Mouse (Mus musculus): ENCODE data around the gene Pinlyp. TPM values are rescaled to one million over a fixed set of nuclear protein-coding genes. Genes with fewer than 3 reads are reported as not detected.

Pinlyp gene
- polyA plus RNA-seq (2014; fragmentation: Nextera tagmentation; extraction: Ambion mirVana): not detected in 2 replicates

DNA sequence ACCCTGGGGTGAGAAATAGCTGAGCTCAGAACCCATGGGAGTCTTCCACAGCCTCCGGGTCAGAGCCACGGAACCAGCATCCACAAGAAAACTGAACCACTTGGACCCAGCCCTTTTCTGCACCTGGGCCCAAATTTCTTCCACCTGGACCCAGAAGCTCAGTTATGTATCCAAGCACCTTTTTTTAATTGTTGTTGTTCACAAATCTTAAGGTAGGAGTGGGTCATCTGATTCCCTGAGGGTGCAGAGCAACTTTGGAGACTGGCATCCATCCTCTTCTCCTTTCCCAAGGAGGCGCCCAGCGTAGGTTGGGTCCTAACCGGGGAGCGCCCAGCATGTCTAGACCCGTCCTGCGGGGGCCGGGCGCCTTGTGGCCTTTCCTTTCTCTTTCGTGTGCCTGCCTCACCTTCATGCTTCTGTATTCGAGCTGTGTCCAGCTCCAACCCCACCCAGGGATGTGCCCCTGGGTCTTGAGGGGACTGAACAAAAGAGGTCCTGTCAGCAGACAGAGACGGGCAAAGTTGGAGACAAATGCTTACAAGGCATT lies at the start of gene Pinlyp, which contains the start of gene Xrcc1:
Pinlyp (minus strand) TSS at position 51 of the 547 bp plus-strand sequence.
Xrcc1 (plus strand) TSS at position 222 of the 547 bp plus-strand sequence.
- H3K27me3 ChIP-seq (ENCODE audit: control insufficient read depth, insufficient read depth, low read length): no peaks in the 10 kb centered on the region
- H3K4me1 ChIP-seq (ENCODE audit: control insufficient read depth in 2 of 2, insufficient read depth in 2 of 2, low read length in 2 of 2): peaks cover 7 to 10% of the 10 kb centered on the region in 2 experiments
- ATAC-seq (ENCODE audit: insufficient number of reproducible peaks, insufficient read depth, low FRiP score, low read depth): no peak
- H3K27ac ChIP-seq (replicated peaks in 1 of 2; ENCODE audit: control insufficient read depth in 1 of 2, insufficient read depth in 1 of 2, low read depth in 2 of 2, low read length in 2 of 2): peak within 1 kb of the TSS; percentile 53 to 72; a peak in 3 of 4 replicates
- peak within 1 kb of the TSS; percentile 89 for H3K9ac ChIP-seq (ENCODE audit: low read length)
- H3K4me2 ChIP-seq (ENCODE audit: low read length): peak within 1 kb of the TSS; percentile 70
- peak within 1 kb of the TSS; percentile 88 to 94 for H3K4me3 ChIP-seq (ENCODE audit: control insufficient read depth in 1 of 2, insufficient read depth in 1 of 2, low read depth in 1 of 2, low read length in 2 of 2)
- H3K36me3 ChIP-seq (ENCODE audit: control insufficient read depth, insufficient read depth, low read length): peaks cover 13% of the 10 kb centered on the region
- H3K9me3 ChIP-seq (ENCODE audit: control insufficient read depth, low read length): 0 out of 2 replicates have a peak, but pooled peaks cover 2% of the 10 kb centered on the region
- WGBS: 32% methylated on average over 13 of the region's 13 CpGs

DNA sequence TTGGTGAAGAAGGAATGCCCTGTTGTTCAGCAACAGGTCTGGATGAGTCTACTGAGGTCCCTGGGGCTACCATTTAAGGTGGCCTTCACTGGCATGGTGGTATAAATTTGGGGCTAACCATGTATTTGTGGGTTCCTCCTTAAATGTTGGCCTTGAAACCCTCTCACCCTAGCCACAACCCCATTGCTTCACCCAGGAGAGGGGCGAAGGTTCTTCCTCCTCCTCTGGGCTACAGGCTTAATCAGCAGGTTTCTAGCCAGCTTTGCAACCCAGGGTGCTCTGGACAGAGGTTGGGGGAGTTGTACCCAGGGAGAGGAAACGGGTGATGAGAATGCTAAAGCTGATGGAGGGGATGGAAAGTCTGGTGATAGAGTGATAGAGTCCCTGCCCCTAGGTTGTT lies 49.5 kb upstream of the Pinlyp start:
- peaks cover 3 to 4% of the 10 kb centered on the region in 2 experiments; a peak in 2 of 4 replicates for H3K4me1 ChIP-seq (ENCODE audit: control insufficient read depth in 2 of 2, insufficient read depth in 2 of 2, low read length in 2 of 2)
- no peak overlapping the region for H3K9ac ChIP-seq (ENCODE audit: low read length)
- no peak for ATAC-seq (ENCODE audit: insufficient number of reproducible peaks, insufficient read depth, low FRiP score, low read depth)
- 76% methylated on average over 2 of the region's 2 CpGs for WGBS
- no peaks in the 10 kb centered on the region for H3K27me3 ChIP-seq (ENCODE audit: control insufficient read depth, insufficient read depth, low read length)
- no peak overlapping the region for H3K4me3 ChIP-seq (ENCODE audit: control insufficient read depth in 1 of 2, insufficient read depth in 1 of 2, low read depth in 1 of 2, low read length in 2 of 2)
- H3K27ac ChIP-seq (replicated peaks in 1 of 2; ENCODE audit: control insufficient read depth in 1 of 2, insufficient read depth in 1 of 2, low read depth in 2 of 2, low read length in 2 of 2): no peak overlapping the region
- H3K9me3 ChIP-seq (ENCODE audit: control insufficient read depth, low read length): no peaks in the 10 kb centered on the region
- no peak overlapping the region for H3K4me2 ChIP-seq (ENCODE audit: low read length)
- H3K36me3 ChIP-seq (ENCODE audit: control insufficient read depth, insufficient read depth, low read length): no peaks in the 10 kb centered on the region

DNA sequence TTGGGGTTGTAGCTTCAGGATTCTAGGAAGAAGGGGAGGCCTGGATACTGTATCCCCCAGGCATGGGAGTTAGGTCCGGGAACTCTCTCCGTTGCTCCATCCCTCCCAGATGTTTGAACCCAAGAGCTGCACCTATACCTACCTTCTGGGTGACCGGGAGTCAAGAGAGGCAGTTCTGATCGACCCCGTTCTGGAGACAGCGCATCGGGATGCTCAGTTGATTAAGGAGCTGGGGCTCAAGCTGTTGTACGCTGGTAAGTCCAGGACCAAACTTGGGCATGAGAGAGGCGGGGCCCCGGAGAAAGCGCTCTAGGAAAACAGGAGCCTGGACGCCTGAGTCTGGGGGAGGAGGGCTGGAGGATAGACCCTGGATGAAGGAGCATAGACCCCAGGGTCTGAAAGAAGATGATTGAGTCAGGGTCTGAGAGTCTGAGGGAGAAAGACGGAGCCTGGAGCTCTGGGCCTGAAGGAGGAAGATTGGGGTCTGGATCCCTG lies 48.4 kb upstream of the Pinlyp start:
- no peak for ATAC-seq (ENCODE audit: insufficient number of reproducible peaks, insufficient read depth, low FRiP score, low read depth)
- H3K9me3 ChIP-seq (ENCODE audit: control insufficient read depth, low read length): no peaks in the 10 kb centered on the region
- H3K4me3 ChIP-seq (ENCODE audit: control insufficient read depth in 1 of 2, insufficient read depth in 1 of 2, low read depth in 1 of 2, low read length in 2 of 2): peak overlapping the region; percentile 57 to 73
- H3K27me3 ChIP-seq (ENCODE audit: control insufficient read depth, insufficient read depth, low read length): no peaks in the 10 kb centered on the region
- H3K9ac ChIP-seq (ENCODE audit: low read length): peak overlapping the region; percentile 70
- no peak overlapping the region for H3K27ac ChIP-seq (replicated peaks in 1 of 2; ENCODE audit: control insufficient read depth in 1 of 2, insufficient read depth in 1 of 2, low read depth in 2 of 2, low read length in 2 of 2)
- WGBS: 4% methylated on average over 13 of the region's 13 CpGs
- no peaks in the 10 kb centered on the region for H3K36me3 ChIP-seq (ENCODE audit: control insufficient read depth, insufficient read depth, low read length)
- peak overlapping the region; percentile 73 for H3K4me2 ChIP-seq (ENCODE audit: low read length)
- peaks cover 3 to 4% of the 10 kb centered on the region in 2 experiments; a peak in 2 of 4 replicates for H3K4me1 ChIP-seq (ENCODE audit: control insufficient read depth in 2 of 2, insufficient read depth in 2 of 2, low read length in 2 of 2)

DNA sequence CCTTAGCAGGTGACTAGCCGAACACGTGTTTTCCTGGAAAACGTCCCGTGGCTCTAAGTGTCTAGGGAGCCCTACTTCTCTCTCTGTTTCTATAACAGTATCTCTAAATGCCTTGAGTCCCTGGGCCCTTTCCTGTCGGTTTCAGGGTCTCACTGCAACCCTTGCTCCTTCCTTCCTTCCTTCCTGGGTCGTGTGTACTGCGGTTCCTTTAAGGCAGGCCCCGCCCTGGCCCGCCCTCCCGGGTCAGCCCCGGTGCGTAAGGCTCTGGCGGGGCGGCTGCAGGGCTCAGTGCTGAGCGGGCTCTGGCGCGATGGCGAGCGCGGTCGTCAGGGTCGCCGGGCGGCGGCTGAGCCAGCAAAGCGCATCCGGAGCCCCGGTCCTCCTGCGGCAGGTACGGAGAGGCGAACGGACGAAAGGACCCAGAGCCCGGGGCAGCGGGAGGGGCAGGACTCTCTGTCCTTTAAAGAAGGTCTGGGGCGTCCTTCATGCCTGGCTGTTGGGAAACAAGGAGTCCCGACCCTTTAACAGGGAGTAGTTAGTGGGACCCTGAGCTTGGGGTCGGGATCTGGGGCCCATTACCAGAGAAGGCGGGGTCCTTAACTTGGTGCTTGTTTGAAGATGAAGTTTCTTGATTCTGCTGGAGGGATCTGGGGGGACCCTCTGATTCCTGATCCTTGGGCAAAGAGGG lies 47.8 kb upstream of the Pinlyp start:
- WGBS: 2% methylated on average over 39 of the region's 39 CpGs
- peaks cover 3 to 4% of the 10 kb centered on the region in 2 experiments; a peak in 2 of 4 replicates for H3K4me1 ChIP-seq (ENCODE audit: control insufficient read depth in 2 of 2, insufficient read depth in 2 of 2, low read length in 2 of 2)
- ATAC-seq (ENCODE audit: insufficient number of reproducible peaks, insufficient read depth, low FRiP score, low read depth): peak; percentile 81
- peak overlapping the region; percentile 73 for H3K4me2 ChIP-seq (ENCODE audit: low read length)
- no peaks in the 10 kb centered on the region for H3K27me3 ChIP-seq (ENCODE audit: control insufficient read depth, insufficient read depth, low read length)
- H3K4me3 ChIP-seq (ENCODE audit: control insufficient read depth in 1 of 2, insufficient read depth in 1 of 2, low read depth in 1 of 2, low read length in 2 of 2): peak overlapping the region; percentile 57 to 73
- H3K9me3 ChIP-seq (ENCODE audit: control insufficient read depth, low read length): no peaks in the 10 kb centered on the region
- H3K9ac ChIP-seq (ENCODE audit: low read length): peak overlapping the region; percentile 70
- no peaks in the 10 kb centered on the region for H3K36me3 ChIP-seq (ENCODE audit: control insufficient read depth, insufficient read depth, low read length)
- no peak overlapping the region for H3K27ac ChIP-seq (replicated peaks in 1 of 2; ENCODE audit: control insufficient read depth in 1 of 2, insufficient read depth in 1 of 2, low read depth in 2 of 2, low read length in 2 of 2)

DNA sequence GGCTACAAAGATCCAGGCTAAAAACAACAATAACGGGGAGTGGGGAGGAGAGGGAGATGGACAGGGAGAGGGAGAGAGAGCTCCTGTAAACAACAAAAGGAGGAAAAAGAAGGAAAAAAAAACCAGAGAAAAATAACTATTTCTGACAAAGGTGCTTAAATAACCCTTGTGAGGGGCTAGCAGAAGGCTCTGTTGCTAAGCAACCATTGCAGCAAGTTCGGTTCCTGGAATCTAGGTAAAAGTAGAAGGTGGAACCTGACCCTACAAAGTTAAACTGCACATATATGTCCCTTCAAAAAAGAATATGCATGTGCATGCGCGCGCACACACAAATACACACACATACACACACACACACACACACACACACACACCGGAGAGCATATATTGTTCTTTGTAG lies 46.9 kb upstream of the Pinlyp start:
- WGBS: 81% methylated on average over 6 of the region's 6 CpGs
- no peak for ATAC-seq (ENCODE audit: insufficient number of reproducible peaks, insufficient read depth, low FRiP score, low read depth)
- Histone ChIP-seq H3K4me1 (ENCODE audit: control insufficient read depth in 2 of 2, insufficient read depth in 2 of 2, low read length in 2 of 2) (peaks cover 5 to 6% of the 10 kb centered on the region in 2 experiments; a peak in 3 of 4 replicates), H3K4me3 (ENCODE audit: control insufficient read depth in 1 of 2, insufficient read depth in 1 of 2, low read depth in 1 of 2, low read length in 2 of 2) (no peak overlapping the region), H3K36me3 (ENCODE audit: control insufficient read depth, insufficient read depth, low read length) (no peaks in the 10 kb centered on the region), H3K4me2 (ENCODE audit: low read length) (no peak overlapping the region), H3K27me3 (ENCODE audit: control insufficient read depth, insufficient read depth, low read length) (peaks cover 1% of the 10 kb centered on the region), H3K27ac (replicated peaks in 1 of 2; ENCODE audit: control insufficient read depth in 1 of 2, insufficient read depth in 1 of 2, low read depth in 2 of 2, low read length in 2 of 2) (no peak overlapping the region), H3K9ac (ENCODE audit: low read length) (no peak overlapping the region), H3K9me3 (ENCODE audit: control insufficient read depth, low read length) (no peaks in the 10 kb centered on the region)

DNA sequence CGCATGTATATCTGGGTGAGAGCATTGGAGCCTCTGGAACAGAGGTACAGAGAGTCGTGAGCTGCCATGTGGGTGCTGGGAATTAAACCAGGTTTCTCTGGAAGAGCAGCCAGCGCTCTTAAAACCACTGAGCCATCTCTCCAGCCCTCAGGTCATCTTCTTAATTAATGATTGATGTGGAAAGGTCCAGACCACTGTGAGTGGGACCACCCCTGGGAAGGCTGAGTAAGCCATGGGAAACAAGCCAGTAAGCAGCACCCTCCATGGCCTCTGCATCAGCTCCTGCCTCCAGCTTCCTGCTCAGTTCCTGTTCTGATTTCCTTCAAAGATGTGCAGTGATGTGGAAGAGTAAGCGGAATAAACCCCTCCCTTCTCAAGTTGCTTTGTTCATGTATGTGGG lies 46.2 kb upstream of the Pinlyp start:
- no peak overlapping the region for H3K9ac ChIP-seq (ENCODE audit: low read length)
- no peaks in the 10 kb centered on the region for H3K36me3 ChIP-seq (ENCODE audit: control insufficient read depth, insufficient read depth, low read length)
- H3K27me3 ChIP-seq (ENCODE audit: control insufficient read depth, insufficient read depth, low read length): peaks cover 8% of the 10 kb centered on the region
- no peak for ATAC-seq (ENCODE audit: insufficient number of reproducible peaks, insufficient read depth, low FRiP score, low read depth)
- H3K9me3 ChIP-seq (ENCODE audit: control insufficient read depth, low read length): no peaks in the 10 kb centered on the region
- no peak overlapping the region for H3K4me3 ChIP-seq (ENCODE audit: control insufficient read depth in 1 of 2, insufficient read depth in 1 of 2, low read depth in 1 of 2, low read length in 2 of 2)
- no peak overlapping the region for H3K4me2 ChIP-seq (ENCODE audit: low read length)
- H3K27ac ChIP-seq (replicated peaks in 1 of 2; ENCODE audit: control insufficient read depth in 1 of 2, insufficient read depth in 1 of 2, low read depth in 2 of 2, low read length in 2 of 2): no peak overlapping the region
- H3K4me1 ChIP-seq (ENCODE audit: control insufficient read depth in 2 of 2, insufficient read depth in 2 of 2, low read length in 2 of 2): peaks cover 6 to 10% of the 10 kb centered on the region in 2 experiments; a peak in 3 of 4 replicates
- 65% methylated on average over 4 of the region's 4 CpGs for WGBS

DNA sequence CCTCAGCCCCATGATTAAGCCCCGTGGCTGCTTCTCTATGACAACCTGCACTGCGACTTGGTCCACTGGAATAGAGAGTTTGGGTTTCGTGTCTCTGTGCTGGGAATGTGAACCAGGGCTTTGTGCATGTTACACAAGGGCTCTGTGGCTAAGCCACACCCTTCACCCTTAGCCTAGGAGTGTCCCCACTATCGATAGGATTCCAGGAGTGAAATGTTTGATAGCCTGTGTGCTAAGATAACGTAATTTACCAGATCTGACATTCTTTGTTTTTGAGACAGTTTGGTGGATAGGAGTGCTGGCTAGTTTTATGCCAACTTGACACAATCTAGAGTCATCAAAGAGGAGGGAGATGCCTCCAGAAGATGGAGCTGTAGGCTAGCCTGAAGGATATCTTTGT lies 45.8 kb upstream of the Pinlyp start:
- ATAC-seq (ENCODE audit: insufficient number of reproducible peaks, insufficient read depth, low FRiP score, low read depth): no peak

More for the DNA sequence above, 45.8 kb upstream of the Pinlyp start:
- H3K4me3 ChIP-seq (ENCODE audit: control insufficient read depth in 1 of 2, insufficient read depth in 1 of 2, low read depth in 1 of 2, low read length in 2 of 2): no peak overlapping the region
- WGBS: 62% methylated on average over 5 of the region's 5 CpGs
- H3K27ac ChIP-seq (replicated peaks in 1 of 2; ENCODE audit: control insufficient read depth in 1 of 2, insufficient read depth in 1 of 2, low read depth in 2 of 2, low read length in 2 of 2): no peak overlapping the region
- peaks cover 11% of the 10 kb centered on the region for H3K27me3 ChIP-seq (ENCODE audit: control insufficient read depth, insufficient read depth, low read length)
- H3K4me2 ChIP-seq (ENCODE audit: low read length): no peak overlapping the region
- H3K36me3 ChIP-seq (ENCODE audit: control insufficient read depth, insufficient read depth, low read length): no peaks in the 10 kb centered on the region
- no peak overlapping the region for H3K9ac ChIP-seq (ENCODE audit: low read length)
- peaks cover 6 to 10% of the 10 kb centered on the region in 2 experiments; a peak in 3 of 4 replicates for H3K4me1 ChIP-seq (ENCODE audit: control insufficient read depth in 2 of 2, insufficient read depth in 2 of 2, low read length in 2 of 2)
- no peaks in the 10 kb centered on the region for H3K9me3 ChIP-seq (ENCODE audit: control insufficient read depth, low read length)

All from heart, embryonic 14.5 days (tissue).